Mouse (Mus musculus): Measurements from ENCODE around the gene Nedd4. TPM values are rescaled to one million over a fixed set of nuclear protein-coding genes. Genes with fewer than 3 reads are reported as not detected.

Nedd4 gene
- polyA plus RNA-seq, 1 experiment from 2014 or later: 704 TPM

- H3K27ac ChIP-seq: peak overlapping the region; percentile 44; the same call in 1 of the 2 replicates
- no peak overlapping the region for H3K9ac ChIP-seq
- no peaks in the 10 kb centered on the region for H3K27me3 ChIP-seq
- peaks cover 64% of the 10 kb centered on the region for H3K36me3 ChIP-seq
- no peak overlapping the region for H3K4me2 ChIP-seq (replicated peaks)
- H3K9me3 ChIP-seq (replicated peaks): no peaks in the 10 kb centered on the region
- ATAC-seq (ENCODE audit: low FRiP score): no peak
- 73% methylated on average over 24 of the region's 24 CpGs for WGBS
- no peak overlapping the region for H3K4me3 ChIP-seq
- H3K4me1 ChIP-seq: peaks cover 21% of the 10 kb centered on the region
These were observed 31.0 kb downstream of the Nedd4 start for GRCm38 (mm10) chr9:72693081-72693696.

- Histone ChIP-seq H3K4me1 (peaks cover 21% of the 10 kb centered on the region), H3K27me3 (no peaks in the 10 kb centered on the region), H3K4me2 (replicated peaks) (no peak overlapping the region), H3K9me3 (replicated peaks) (no peaks in the 10 kb centered on the region), H3K9ac (no peak overlapping the region), H3K36me3 (peaks cover 64% of the 10 kb centered on the region), H3K27ac (no peak overlapping the region), H3K4me3 (no peak overlapping the region)
- no peak for ATAC-seq (ENCODE audit: low FRiP score)
- 92% methylated on average over 14 of the region's 14 CpGs for WGBS
These were observed 31.7 kb downstream of the Nedd4 start for GRCm38 (mm10) chr9:72693861-72694260.

DNA sequence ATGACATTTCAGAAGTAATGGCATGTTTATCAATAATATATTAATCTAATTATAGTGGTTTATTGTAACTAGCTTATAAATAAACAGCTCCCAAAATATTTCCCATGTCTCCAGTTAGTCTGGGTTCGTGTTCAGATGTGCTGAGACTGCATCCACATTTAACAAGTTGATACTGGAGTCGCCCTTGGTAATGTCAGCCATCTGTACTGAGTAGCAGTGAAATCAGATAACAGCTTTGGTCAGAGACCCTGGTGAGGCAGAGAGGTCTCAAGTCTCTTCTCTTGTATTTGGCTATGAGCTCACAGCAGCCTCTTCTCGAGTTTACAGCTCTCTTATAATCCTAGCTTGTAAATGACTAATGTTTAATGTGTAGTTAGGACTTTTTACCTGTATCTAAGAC lies 34.4 kb downstream of the Nedd4 start:
- peaks cover 50% of the 10 kb centered on the region for H3K36me3 ChIP-seq
- ATAC-seq (ENCODE audit: low FRiP score): no peak
- H3K9ac ChIP-seq: no peak overlapping the region
- WGBS: 82% methylated on average over 3 of the region's 3 CpGs
- no peaks in the 10 kb centered on the region for H3K27me3 ChIP-seq
- no peaks in the 10 kb centered on the region for H3K9me3 ChIP-seq (replicated peaks)
- no peak overlapping the region for H3K27ac ChIP-seq
- H3K4me2 ChIP-seq (replicated peaks): no peak overlapping the region
- H3K4me3 ChIP-seq: no peak overlapping the region
- H3K4me1 ChIP-seq: peaks cover 21% of the 10 kb centered on the region

- no peaks in the 10 kb centered on the region for H3K9me3 ChIP-seq (replicated peaks)
- H3K36me3 ChIP-seq: peaks cover 54% of the 10 kb centered on the region
- H3K4me1 ChIP-seq: peaks cover 18% of the 10 kb centered on the region
- no peak for ATAC-seq (ENCODE audit: low FRiP score)
- H3K27me3 ChIP-seq: no peaks in the 10 kb centered on the region
- WGBS: 89% methylated on average over 4 of the region's 4 CpGs
- H3K27ac ChIP-seq: no peak overlapping the region
- no peak overlapping the region for H3K4me2 ChIP-seq (replicated peaks)
- H3K4me3 ChIP-seq: no peak overlapping the region
- H3K9ac ChIP-seq: no peak overlapping the region
These were observed 35.6 kb downstream of the Nedd4 start for GRCm38 (mm10) chr9:72697779-72698178.

- Histone ChIP-seq H3K9ac (no peak overlapping the region), H3K36me3 (peaks cover 47% of the 10 kb centered on the region), H3K4me1 (peaks cover 6% of the 10 kb centered on the region; the same call in 1 of the 2 replicates), H3K27ac (no peak overlapping the region), H3K9me3 (replicated peaks) (no peaks in the 10 kb centered on the region), H3K4me3 (no peak overlapping the region), H3K4me2 (replicated peaks) (no peak overlapping the region), H3K27me3 (no peaks in the 10 kb centered on the region)
- 81% methylated on average over 3 of the region's 3 CpGs for WGBS
- no peak for ATAC-seq (ENCODE audit: low FRiP score)
These were observed 37.6 kb downstream of the Nedd4 start for GRCm38 (mm10) chr9:72699702-72700101.

DNA sequence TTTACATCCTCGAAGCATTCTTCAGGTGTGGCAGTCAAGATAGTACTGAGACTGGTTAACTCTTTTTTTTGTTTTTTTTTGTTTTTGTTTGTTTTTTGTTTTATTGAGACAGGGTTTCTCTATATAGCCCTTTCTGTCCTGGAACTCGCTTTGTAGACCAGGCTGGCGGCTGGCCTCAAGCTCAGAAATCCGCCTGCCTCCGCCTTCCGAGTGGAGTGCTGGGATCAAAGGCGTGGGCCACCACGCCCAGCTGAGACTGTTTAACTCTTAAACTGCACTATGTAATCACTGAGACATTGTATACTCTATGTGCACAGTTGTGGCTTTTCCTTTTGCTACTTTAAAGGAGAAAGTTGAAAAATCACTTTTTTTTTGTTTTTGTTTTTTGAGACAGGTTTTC lies 39.3 kb downstream of the Nedd4 start:
- Histone ChIP-seq H3K36me3 (peaks cover 57% of the 10 kb centered on the region), H3K4me3 (no peak overlapping the region), H3K27ac (no peak overlapping the region), H3K4me2 (replicated peaks) (no peak overlapping the region), H3K27me3 (no peaks in the 10 kb centered on the region), H3K9me3 (replicated peaks) (no peaks in the 10 kb centered on the region), H3K9ac (no peak overlapping the region), H3K4me1 (peaks cover 5% of the 10 kb centered on the region; the same call in 1 of the 2 replicates)
- ATAC-seq (ENCODE audit: low FRiP score): no peak
- WGBS: 80% methylated on average over 8 of the region's 8 CpGs

DNA sequence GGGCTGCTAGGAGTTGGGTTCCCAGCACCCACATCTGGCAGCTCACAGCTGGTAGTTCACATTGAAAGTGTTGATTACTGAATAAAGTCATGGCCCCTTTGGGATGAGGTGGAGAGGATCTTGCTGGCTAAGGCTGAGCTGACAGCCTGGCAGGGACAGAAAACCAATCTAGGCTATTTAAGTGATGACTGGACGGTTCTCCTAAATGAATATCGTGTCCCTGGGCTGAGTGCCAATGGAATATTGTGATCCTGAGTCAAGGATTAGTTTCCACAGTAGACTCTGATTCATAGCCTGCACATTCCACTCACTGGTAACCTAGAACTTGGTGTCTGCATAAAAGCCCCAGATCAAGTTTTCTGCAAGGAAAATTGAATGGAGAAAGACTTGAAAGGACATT lies 39.9 kb downstream of the Nedd4 start:
- WGBS: 70% methylated on average over 2 of the region's 2 CpGs
- ATAC-seq (ENCODE audit: low FRiP score): no peak
- H3K4me3 ChIP-seq: no peak overlapping the region
- H3K27ac ChIP-seq: no peak overlapping the region
- no peak overlapping the region for H3K4me2 ChIP-seq (replicated peaks)
- H3K4me1 ChIP-seq: no peaks in the 10 kb centered on the region
- no peaks in the 10 kb centered on the region for H3K9me3 ChIP-seq (replicated peaks)
- peaks cover 53% of the 10 kb centered on the region for H3K36me3 ChIP-seq
- H3K27me3 ChIP-seq: no peaks in the 10 kb centered on the region
- no peak overlapping the region for H3K9ac ChIP-seq

DNA sequence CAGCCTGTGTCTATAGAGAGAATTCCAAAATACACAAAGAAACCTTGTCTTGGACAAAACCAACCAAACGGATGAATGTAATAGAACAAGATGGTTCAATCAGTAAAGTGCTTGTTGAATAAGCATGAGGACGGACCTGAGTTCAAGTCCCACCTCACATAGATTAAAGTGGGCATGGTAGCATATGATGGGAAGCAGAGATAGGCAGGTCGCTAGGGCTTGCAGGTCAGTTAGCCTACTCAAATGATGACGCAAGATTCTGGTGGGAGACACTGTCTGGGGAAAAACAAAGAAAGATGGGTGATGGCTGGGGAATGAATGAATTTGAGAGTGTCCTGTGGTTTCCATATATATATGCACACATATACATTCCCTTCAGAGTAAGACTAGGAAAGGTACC lies 41.0 kb downstream of the Nedd4 start:
- H3K9ac ChIP-seq: no peak overlapping the region
- H3K27ac ChIP-seq: no peak overlapping the region
- H3K36me3 ChIP-seq: peaks cover 53% of the 10 kb centered on the region
- no peak for ATAC-seq (ENCODE audit: low FRiP score)
- WGBS: 92% methylated on average over 4 of the region's 4 CpGs
- H3K9me3 ChIP-seq (replicated peaks): no peaks in the 10 kb centered on the region
- H3K27me3 ChIP-seq: no peaks in the 10 kb centered on the region
- no peak overlapping the region for H3K4me3 ChIP-seq
- H3K4me2 ChIP-seq (replicated peaks): no peak overlapping the region
- H3K4me1 ChIP-seq: no peaks in the 10 kb centered on the region

GRCm38 (mm10) chr9:72703754-72704153 lies 41.6 kb downstream of the Nedd4 start:
- WGBS: 75% methylated on average over 6 of the region's 6 CpGs

GRCm38 (mm10) chr9:72705270-72705669 lies 43.1 kb downstream of the Nedd4 start:
- ATAC-seq (ENCODE audit: low FRiP score): no peak
- H3K9ac ChIP-seq: no peak overlapping the region
- no peaks in the 10 kb centered on the region for H3K4me1 ChIP-seq
- no peak overlapping the region for H3K4me2 ChIP-seq (replicated peaks)
- no peak overlapping the region for H3K4me3 ChIP-seq
- H3K27me3 ChIP-seq: no peaks in the 10 kb centered on the region
- peaks cover 55% of the 10 kb centered on the region for H3K36me3 ChIP-seq
- H3K27ac ChIP-seq: no peak overlapping the region
- H3K9me3 ChIP-seq (replicated peaks): no peaks in the 10 kb centered on the region
- 86% methylated on average over 2 of the region's 2 CpGs for whole genome bisulfite sequencing

More at GRCm38 (mm10) chr9:72703754-72704153, 41.6 kb downstream of the Nedd4 start:
- ATAC-seq (ENCODE audit: low FRiP score): no peak
- no peaks in the 10 kb centered on the region for H3K27me3 ChIP-seq
- no peak overlapping the region for H3K4me3 ChIP-seq
- H3K9ac ChIP-seq: no peak overlapping the region
- H3K9me3 ChIP-seq (replicated peaks): no peaks in the 10 kb centered on the region
- no peak overlapping the region for H3K27ac ChIP-seq
- peaks cover 52% of the 10 kb centered on the region for H3K36me3 ChIP-seq
- no peaks in the 10 kb centered on the region for H3K4me1 ChIP-seq
- H3K4me2 ChIP-seq (replicated peaks): no peak overlapping the region

DNA sequence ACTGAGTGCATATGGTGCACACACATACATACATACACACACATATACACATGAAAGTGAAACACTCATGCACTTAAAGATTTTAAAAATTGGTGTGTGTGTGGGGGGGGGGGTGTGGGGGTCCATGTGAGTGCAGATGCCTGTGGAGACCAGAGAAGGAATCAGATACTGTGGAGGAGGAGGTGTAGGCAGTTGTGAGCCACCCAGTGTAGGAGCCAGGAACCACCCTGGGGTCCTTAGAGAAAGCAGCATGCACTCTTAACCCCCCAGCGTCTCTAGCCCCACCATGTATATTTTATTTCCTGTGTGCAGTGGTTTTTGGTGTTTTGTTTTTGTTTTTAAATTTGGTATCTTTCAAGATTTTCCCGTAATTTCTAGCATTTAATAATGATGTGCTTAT lies 45.9 kb downstream of the Nedd4 start:
- H3K4me3 ChIP-seq: no peak overlapping the region
- H3K4me1 ChIP-seq: no peaks in the 10 kb centered on the region
- 92% methylated on average over 2 of the region's 2 CpGs for WGBS
- peaks cover 65% of the 10 kb centered on the region for H3K36me3 ChIP-seq
- ATAC-seq (ENCODE audit: low FRiP score): no peak
- H3K9me3 ChIP-seq (replicated peaks): no peaks in the 10 kb centered on the region
- no peak overlapping the region for H3K27ac ChIP-seq
- no peaks in the 10 kb centered on the region for H3K27me3 ChIP-seq
- no peak overlapping the region for H3K4me2 ChIP-seq (replicated peaks)
- H3K9ac ChIP-seq: no peak overlapping the region

DNA sequence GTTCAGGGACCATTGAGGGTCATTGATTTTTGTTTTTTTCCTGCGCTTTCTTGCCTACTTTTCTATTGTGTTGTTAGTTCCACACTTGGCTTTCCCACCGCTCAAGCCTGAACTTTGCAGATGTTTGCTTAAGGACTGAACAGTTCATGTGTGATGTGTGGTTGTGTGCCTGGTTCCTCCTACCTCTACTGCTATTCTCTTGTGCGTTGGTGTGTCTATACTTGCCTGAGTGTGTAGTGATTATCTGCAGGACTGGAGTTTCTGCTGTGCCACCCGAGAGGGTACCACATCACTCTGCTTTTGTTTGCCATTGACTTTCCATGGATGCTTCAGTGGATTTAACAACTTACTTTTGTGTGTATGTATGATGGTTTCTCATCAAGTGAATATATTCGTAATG lies 46.5 kb downstream of the Nedd4 start:
- no peak overlapping the region for H3K9ac ChIP-seq
- H3K27ac ChIP-seq: no peak overlapping the region
- 94% methylated on average over 5 of the region's 5 CpGs for WGBS
- H3K4me2 ChIP-seq (replicated peaks): no peak overlapping the region
- no peaks in the 10 kb centered on the region for H3K4me1 ChIP-seq
- ATAC-seq (ENCODE audit: low FRiP score): no peak
- no peaks in the 10 kb centered on the region for H3K27me3 ChIP-seq
- H3K4me3 ChIP-seq: no peak overlapping the region
- peaks cover 68% of the 10 kb centered on the region for H3K36me3 ChIP-seq
- no peaks in the 10 kb centered on the region for H3K9me3 ChIP-seq (replicated peaks)

DNA sequence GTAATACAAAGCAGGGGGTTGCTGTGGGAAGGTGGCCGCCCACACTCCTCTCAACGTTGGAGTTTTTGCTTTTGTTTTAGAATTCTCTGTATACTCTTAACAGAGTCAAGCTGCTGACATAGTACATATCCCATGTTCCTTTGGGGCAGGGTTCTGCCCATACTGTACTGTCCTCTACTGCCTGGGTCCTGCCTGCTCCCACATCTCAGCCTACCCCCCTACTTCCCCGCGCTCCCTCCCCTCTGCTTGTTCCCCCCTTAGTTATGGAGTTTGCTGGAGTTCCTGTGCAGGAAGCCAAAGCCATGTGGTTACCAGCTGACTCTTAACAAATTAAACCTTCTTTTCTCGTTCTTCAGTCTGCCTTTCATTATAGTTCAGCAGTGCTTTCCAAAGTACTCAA lies 47.9 kb downstream of the Nedd4 start:
- ATAC-seq (ENCODE audit: low FRiP score): no peak

More for the DNA sequence above, 47.9 kb downstream of the Nedd4 start:
- Histone ChIP-seq H3K9ac (no peak overlapping the region), H3K4me1 (no peaks in the 10 kb centered on the region), H3K4me3 (no peak overlapping the region), H3K9me3 (replicated peaks) (no peaks in the 10 kb centered on the region), H3K27me3 (no peaks in the 10 kb centered on the region), H3K36me3 (peaks cover 68% of the 10 kb centered on the region), H3K4me2 (replicated peaks) (no peak overlapping the region), H3K27ac (no peak overlapping the region)
- WGBS: 76% methylated on average over 5 of the region's 5 CpGs
